Mouse (Mus musculus) megakaryocyte-erythroid progenitor cell, adult 5-6 weeks (primary cell): ENCODE measurements around the gene Arnt2. TPM values are rescaled to one million over a fixed set of nuclear protein-coding genes. Genes with fewer than 3 reads are reported as not detected.

Source experiments
- ATAC-seq: replicated peaks from 2 replicates; pipeline ENCODE4 v1.8.0; 2016; ENCODE audit warnings: mild to moderate bottlenecking, inconsistent platforms; ENCODE audit not compliant: severe bottlenecking, poor library complexity, low FRiP score, low TSS enrichment
- total RNA-seq, 2 experiments: library from RNA; stranded (forward) in 1 of 2; stranded (reverse) in 1 of 2; fragments of 200-1000, 215-1000 nt in 1 of 2; fragments of >200 nt in 1 of 2; fragmentation: Nextera tagmentation in 1 of 2; gene quantifications; 2 replicates each; pipeline ENCODE4 v1.2.3; 2014 to 2017

Gene Arnt2
- total RNA-seq, 2 experiments from 2014 or later = not detected

GRCm38 (mm10) chr7:84197208-84197860, 212.6 kb downstream of the Arnt2 start:
- no peak for ATAC-seq

Other genes with a start within 250 kb of the Arnt2 start
- not detected in 2 replicates for gene Gm2115, start 118.8 kb upstream of the Arnt2 start, total RNA-seq (2014; fragmentation: Nextera tagmentation)
- gene Gm2115, start 118.8 kb upstream of the Arnt2 start, total RNA-seq (2017) = not detected in 2 replicates
- not detected in 2 replicates for gene Fah, start 196.5 kb upstream of the Arnt2 start, total RNA-seq (2014; fragmentation: Nextera tagmentation)
- 2.2 and 7.9 TPM in 2 replicates for gene Fah, start 196.5 kb upstream of the Arnt2 start, total RNA-seq (2017)